Mouse (Mus musculus): ENCODE measurements around the gene Hectd1. TPM values are rescaled to one million over a fixed set of nuclear protein-coding genes. Genes with fewer than 3 reads are reported as not detected.

Gene Hectd1
- 28.1 and 31.1 TPM in 2 replicates for polyA plus RNA-seq (2016; fragmentation: Nextera tagmentation; extraction: Ambion mirVana)

DNA sequence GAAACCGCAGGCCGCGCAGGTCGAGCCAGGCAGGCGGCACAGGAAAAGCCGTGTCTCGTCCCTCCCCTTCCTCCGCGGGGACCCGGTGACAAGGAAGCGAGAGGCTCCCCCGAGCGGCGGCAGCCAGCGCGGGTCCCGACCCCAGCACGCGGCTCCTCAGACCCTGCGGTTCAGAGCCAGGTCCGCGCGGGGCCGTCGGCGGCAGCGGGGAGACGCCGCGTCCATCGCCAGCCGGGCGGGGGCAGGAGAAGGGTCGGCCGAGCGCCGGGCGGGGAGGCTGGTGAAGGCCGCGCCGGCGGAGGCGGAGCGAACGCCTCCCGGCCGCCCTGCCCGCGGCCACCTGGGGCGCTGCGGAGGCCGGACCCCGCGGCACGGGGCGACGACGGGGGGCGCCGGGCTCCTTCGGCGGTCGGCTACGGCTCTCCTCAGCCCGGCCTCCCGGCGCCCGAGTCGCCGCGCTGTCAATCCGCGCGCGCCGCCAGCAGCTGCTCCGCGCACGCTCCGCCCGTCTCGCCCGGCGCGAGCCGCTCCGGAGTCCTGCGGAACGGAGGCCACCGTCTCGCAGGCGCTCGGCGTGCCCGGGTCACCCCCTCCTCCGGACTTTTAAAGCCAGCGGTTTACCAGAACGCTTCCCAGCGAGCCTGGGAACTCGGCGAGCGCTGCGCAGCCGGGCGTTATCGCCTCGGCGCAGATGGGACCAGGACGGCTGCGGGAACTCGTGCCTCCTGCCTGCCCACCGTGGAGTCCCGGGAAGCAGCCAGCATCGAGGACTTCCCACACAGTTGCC is at the start of gene Hectd1:
Gene Hectd1, minus strand, starts transcription at position 247 of the 787 bp plus-strand sequence.
- Histone ChIP-seq H3K27ac (peak within 1 kb of the TSS; percentile 99), H3K9me3 (no peaks in the 10 kb centered on the region), H3K4me1 (replicated peaks) (peaks cover 31% of the 10 kb centered on the region), H3K36me3 (peaks cover 23% of the 10 kb centered on the region), H3K4me3 (peak within 1 kb of the TSS; percentile 92), H3K27me3 (ENCODE audit: insufficient read depth, poor library complexity, severe bottlenecking) (peaks cover 13% of the 10 kb centered on the region)
- peak; percentile 87 for DNase-seq (ENCODE audit: low spot score)
- under 1% methylated on average over 114 of the region's 114 CpGs for WGBS

DNA sequence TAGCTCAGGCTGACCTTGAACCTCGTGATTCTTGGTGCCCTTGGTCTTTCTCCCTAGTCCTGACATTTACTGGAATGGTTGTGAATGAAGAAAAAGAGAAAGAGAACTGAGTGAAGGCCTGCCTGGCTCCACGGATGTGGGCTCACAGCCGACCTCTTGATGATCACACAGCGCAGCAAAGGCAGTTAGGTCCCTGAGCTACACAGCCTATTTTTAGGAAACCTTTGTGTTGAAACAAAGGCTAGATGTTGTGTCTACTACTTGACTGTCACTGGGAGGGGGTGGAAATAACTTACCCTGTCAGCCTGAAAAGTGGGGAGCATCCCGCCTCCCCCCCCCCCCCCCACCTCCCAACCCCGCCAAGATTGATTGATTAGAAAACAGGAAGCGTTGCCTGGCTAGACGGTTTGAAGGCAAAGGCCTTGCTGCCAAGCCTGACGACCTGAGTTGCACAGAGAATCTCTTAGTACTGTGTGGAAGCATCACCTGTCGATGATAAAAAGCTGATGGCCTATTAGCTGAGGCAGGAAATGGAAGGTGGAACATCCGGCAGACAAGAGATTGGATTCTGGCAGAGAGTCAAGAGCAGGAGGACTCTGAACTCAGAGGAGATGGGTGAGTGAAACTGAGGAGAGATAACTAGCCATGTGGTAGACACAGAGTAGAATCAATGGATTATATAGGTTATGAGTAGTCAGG is 42.3 kb upstream of the Hectd1 start:
- no peak overlapping the region for H3K27ac ChIP-seq
- 0 out of 2 replicates have a peak, but pooled peaks cover 12% of the 10 kb centered on the region for H3K36me3 ChIP-seq
- no peak for DNase-seq (ENCODE audit: low spot score)
- peaks cover 11% of the 10 kb centered on the region; the same call in 1 of the 2 replicates for H3K4me1 ChIP-seq (replicated peaks)
- 67% methylated on average over 11 of the region's 11 CpGs for WGBS
- H3K9me3 ChIP-seq = no peaks in the 10 kb centered on the region
- no peaks in the 10 kb centered on the region for H3K27me3 ChIP-seq (ENCODE audit: insufficient read depth, poor library complexity, severe bottlenecking)
- H3K4me3 ChIP-seq = no peak overlapping the region

DNA sequence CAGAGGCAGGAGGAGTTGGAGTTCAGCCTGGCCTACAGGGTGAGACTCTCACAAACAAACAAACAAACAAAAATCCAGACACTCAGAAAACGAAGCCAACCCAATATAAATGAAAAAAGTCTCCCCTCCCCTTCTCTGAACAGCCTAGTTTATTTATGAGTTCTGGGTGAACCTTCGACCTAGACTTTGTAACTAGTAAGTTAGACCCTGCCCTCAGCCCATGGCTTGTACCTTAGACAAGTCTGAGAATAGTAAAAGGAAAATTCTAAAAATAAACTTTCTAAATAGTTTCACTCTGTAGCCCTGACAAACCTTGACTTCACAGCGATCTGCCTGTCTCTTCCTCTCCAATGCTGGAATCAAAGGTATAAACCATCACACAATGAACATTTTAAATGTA is 40.2 kb upstream of the Hectd1 start:
- WGBS = 81% methylated on average over 3 of the region's 3 CpGs
- Histone ChIP-seq H3K4me1 (replicated peaks) (peaks cover 32% of the 10 kb centered on the region), H3K36me3 (0 out of 2 replicates have a peak, but pooled peaks cover 6% of the 10 kb centered on the region), H3K27ac (no peak overlapping the region), H3K4me3 (no peak overlapping the region), H3K9me3 (no peaks in the 10 kb centered on the region), H3K27me3 (ENCODE audit: insufficient read depth, poor library complexity, severe bottlenecking) (no peaks in the 10 kb centered on the region)
- no peak for DNase-seq (ENCODE audit: low spot score)

DNA sequence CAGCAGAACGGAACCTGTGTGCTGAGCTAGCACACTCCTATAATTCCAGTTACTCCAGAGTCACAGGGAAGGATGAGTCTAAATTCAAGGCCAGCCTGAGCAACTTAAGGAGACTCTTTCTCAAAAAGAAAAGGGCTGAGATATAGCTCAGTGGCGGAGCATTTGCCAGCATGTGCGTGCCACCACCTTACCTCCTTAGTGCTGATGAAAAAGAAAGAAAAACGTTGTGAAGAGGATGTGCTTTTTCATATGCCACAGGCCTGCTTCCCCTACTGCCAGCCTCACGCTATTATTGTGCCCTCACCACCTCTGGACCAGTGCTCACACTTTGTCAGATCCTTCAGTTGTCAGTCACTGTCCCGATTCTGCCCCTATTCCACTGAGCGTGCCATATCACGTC is 37.7 kb upstream of the Hectd1 start:
- no peaks in the 10 kb centered on the region for H3K9me3 ChIP-seq
- peaks cover 5% of the 10 kb centered on the region; the same call in 1 of the 2 replicates for H3K27me3 ChIP-seq (ENCODE audit: insufficient read depth, poor library complexity, severe bottlenecking)
- no peak for DNase-seq (ENCODE audit: low spot score)
- H3K4me3 ChIP-seq = no peak overlapping the region
- H3K36me3 ChIP-seq = no peaks in the 10 kb centered on the region
- WGBS = 86% methylated on average over 8 of the region's 8 CpGs
- peaks cover 37% of the 10 kb centered on the region for H3K4me1 ChIP-seq (replicated peaks)
- no peak overlapping the region for H3K27ac ChIP-seq

DNA sequence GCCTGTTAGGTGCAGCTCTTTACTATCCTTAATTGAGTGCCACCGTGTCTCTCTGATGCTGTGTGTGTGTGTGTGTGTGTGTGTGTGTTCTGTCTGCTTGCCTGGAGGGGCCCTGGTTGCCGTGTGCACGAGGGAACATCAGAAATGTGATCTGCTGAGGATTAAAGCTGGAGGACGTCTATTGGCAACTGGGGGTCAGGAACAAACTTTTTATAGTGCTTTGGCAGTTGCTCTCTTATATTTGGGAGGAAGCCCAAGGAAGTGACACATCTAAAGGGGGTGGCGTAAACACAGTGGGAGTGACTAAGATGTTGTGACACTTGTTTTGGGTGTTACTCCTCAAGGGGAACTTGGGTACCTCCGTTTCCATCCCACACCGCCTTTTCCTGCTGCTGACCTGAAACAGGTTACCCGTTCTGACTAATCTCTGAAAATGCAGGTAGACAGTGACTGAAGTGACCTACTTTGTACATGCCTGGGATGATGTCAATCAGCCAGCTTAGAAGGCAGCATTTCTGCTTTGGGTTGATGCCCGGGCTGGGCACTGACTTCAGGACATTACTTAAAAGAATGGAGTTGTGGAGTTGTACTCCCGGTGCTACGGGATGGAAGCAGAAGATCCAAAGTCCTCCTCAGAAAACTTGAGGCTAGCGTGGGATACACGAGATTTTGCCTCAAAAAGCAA is 37.0 kb upstream of the Hectd1 start:
- DNase-seq (ENCODE audit: low spot score) = no peak
- no peaks in the 10 kb centered on the region for H3K9me3 ChIP-seq

DNA sequence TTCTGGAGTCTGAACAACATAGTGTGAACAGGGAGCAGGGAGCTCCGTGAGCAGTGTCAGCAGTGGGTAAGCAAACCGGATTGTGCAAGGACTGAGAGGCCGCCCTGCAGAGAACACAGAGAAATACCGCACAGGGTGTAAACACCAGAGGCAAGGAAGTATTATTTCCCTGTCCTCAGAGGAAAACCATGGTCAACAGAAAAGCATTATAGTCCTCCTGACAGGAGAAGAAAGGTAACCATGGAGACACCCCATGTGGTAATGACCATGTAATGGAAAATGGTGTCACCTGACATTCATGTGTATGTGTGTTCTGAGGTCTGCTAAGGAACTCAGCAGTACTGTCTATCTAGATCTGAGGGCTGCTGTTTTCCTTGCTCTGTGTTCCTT is 36.4 kb upstream of the Hectd1 start:
- 24% methylated on average over 4 of the region's 4 CpGs for WGBS
- H3K27ac ChIP-seq = peak overlapping the region; percentile 31

More for the DNA sequence above, 37.0 kb upstream of the Hectd1 start:
- WGBS = 71% methylated on average over 13 of the region's 13 CpGs
- H3K36me3 ChIP-seq = no peaks in the 10 kb centered on the region
- no peak overlapping the region for H3K4me3 ChIP-seq
- no peak overlapping the region for H3K27ac ChIP-seq
- H3K27me3 ChIP-seq (ENCODE audit: insufficient read depth, poor library complexity, severe bottlenecking) = peaks cover 5% of the 10 kb centered on the region; the same call in 1 of the 2 replicates
- peaks cover 37% of the 10 kb centered on the region for H3K4me1 ChIP-seq (replicated peaks)

DNA sequence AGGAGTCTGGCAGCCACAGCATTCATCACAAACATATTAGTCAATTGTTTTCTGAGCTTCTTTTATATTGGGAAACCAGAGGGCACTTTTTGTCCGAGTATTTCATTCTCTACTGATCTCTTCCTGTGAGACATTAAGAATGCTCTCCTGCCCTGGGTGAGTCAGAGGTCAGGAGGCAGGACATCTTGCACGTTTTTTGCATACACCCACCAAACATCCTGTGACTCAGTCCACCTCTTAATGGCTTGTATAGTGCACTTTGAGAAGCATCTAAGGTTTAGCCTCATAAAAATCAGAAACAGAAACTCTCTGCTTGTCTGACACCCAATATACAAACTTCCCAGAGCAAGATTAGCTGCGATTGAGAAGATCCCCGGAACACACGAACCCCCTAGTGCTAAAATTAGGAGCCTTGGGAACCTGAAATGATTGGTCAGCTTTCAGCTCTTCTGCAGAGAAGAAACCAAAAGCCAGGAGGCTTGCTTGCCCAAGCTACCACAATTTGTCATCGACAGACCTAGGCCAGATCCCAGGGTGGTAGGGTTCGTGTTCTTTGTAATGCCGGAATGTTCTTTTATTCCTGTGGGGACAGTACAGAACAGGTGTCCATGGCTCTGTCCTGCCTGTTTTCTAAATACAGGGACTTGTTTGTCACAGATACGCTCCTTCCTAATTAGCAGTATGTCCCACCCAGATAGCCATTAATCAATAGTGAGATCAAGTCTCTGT is 35.9 kb upstream of the Hectd1 start:
- no peaks in the 10 kb centered on the region for H3K9me3 ChIP-seq
- no peak overlapping the region for H3K4me3 ChIP-seq
- H3K27ac ChIP-seq = peak overlapping the region; percentile 31
- DNase-seq (ENCODE audit: low spot score) = no peak
- no peaks in the 10 kb centered on the region for H3K36me3 ChIP-seq
- H3K4me1 ChIP-seq (replicated peaks) = peaks cover 37% of the 10 kb centered on the region
- WGBS = 58% methylated on average over 9 of the region's 9 CpGs
- peaks cover 5% of the 10 kb centered on the region; the same call in 1 of the 2 replicates for H3K27me3 ChIP-seq (ENCODE audit: insufficient read depth, poor library complexity, severe bottlenecking)

More for the DNA sequence above, 36.4 kb upstream of the Hectd1 start:
- peaks cover 37% of the 10 kb centered on the region for H3K4me1 ChIP-seq (replicated peaks)
- peaks cover 5% of the 10 kb centered on the region; the same call in 1 of the 2 replicates for H3K27me3 ChIP-seq (ENCODE audit: insufficient read depth, poor library complexity, severe bottlenecking)
- no peak overlapping the region for H3K4me3 ChIP-seq
- no peaks in the 10 kb centered on the region for H3K36me3 ChIP-seq
- DNase-seq (ENCODE audit: low spot score) = peak; percentile 23
- H3K9me3 ChIP-seq = no peaks in the 10 kb centered on the region

DNA sequence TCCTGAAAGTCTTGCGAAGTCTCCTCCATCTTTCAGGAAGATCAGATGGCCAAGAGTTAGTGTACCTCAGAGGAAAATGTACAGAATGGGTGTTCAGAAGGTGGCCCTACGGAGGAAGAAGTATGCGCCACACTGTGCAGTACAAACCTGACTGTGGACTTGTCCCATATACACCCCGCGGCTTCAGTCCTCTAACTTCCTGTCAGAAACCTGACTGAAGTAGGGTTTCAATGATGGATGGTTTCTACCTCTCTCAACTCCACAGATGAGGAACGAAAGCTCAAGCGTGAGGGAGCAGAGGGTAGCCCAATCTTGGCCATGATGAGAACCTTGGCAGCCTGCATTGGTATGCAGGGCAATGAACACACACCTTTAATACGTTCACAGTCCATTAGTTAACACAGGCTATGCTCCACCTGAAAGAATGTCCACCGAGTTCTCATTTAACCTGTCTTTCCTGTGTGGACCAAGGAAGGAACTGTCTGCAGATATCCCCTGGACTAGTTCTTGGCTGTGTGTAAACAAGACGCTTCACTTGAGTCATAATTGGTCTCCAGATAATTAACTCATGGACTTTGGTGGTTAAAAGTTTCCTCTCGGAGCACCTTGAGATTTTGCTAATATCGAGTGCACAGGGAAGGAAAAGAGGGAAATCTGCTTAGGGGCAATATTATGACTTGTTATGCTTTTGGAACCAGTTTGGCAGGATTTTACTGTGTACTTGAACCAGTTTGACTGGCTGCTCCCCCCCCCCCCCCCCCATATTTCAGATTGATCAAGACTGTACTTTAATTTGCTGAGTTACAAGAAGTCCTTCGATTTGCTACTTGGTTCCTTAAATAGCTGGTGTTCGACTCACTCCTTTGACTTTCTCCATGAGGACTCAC is 34.0 kb upstream of the Hectd1 start:
- Histone ChIP-seq H3K36me3 (no peaks in the 10 kb centered on the region), H3K4me1 (replicated peaks) (peaks cover 37% of the 10 kb centered on the region), H3K4me3 (no peak overlapping the region), H3K27me3 (ENCODE audit: insufficient read depth, poor library complexity, severe bottlenecking) (peaks cover 5% of the 10 kb centered on the region; the same call in 1 of the 2 replicates), H3K27ac (no peak overlapping the region), H3K9me3 (no peaks in the 10 kb centered on the region)
- DNase-seq (ENCODE audit: low spot score) = no peak
- WGBS = 90% methylated on average over 14 of the region's 14 CpGs

DNA sequence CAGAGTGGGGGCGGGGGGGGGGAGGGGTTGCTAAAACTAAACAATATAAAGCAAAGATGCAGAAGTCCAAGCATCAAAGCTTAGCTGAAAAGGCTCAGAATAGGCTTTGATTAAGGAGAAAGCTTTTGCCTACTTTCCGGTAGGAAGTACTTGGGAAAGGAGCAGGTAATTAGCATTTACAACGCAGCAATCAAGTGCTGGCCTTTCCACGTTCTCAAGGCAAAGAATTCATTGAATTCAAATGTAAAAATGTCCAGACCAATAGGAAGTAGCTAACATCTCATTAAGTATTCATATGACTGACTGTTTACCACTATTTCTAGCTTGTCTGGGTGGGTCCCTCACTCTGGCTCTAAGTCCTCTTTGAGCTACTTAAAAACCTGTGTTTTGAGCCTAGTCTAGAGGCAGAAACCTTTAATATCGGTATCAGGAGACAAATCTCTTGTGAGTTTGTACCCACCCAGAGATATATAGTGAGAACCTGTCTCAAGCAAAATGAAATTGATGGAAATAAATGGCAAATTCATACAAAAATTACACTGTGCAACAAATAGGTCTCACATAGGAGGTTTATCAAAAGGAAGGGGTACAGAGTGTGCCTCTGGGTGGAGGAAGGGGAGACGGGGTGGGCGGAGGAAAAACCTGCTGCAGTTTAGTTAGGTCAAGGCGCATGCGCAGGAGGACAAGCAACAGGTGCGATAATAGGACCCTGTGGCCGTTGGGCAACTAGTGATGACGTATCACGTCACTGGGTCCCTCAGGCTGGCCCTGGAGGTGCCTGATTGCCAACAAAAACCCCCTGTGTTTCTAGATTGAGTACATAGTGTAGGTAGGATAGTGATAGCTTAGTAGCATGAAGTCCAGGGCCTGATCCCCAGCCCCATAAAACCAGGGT is 29.0 kb upstream of the Hectd1 start:
- 76% methylated on average over 13 of the region's 13 CpGs for whole genome bisulfite sequencing
- H3K36me3 ChIP-seq = no peaks in the 10 kb centered on the region
- H3K9me3 ChIP-seq = no peaks in the 10 kb centered on the region
- peaks cover 5% of the 10 kb centered on the region; the same call in 1 of the 2 replicates for H3K27me3 ChIP-seq (ENCODE audit: insufficient read depth, poor library complexity, severe bottlenecking)
- no peak for DNase-seq (ENCODE audit: low spot score)
- H3K27ac ChIP-seq = no peak overlapping the region
- H3K4me1 ChIP-seq (replicated peaks) = no peaks in the 10 kb centered on the region
- H3K4me3 ChIP-seq = no peak overlapping the region

DNA sequence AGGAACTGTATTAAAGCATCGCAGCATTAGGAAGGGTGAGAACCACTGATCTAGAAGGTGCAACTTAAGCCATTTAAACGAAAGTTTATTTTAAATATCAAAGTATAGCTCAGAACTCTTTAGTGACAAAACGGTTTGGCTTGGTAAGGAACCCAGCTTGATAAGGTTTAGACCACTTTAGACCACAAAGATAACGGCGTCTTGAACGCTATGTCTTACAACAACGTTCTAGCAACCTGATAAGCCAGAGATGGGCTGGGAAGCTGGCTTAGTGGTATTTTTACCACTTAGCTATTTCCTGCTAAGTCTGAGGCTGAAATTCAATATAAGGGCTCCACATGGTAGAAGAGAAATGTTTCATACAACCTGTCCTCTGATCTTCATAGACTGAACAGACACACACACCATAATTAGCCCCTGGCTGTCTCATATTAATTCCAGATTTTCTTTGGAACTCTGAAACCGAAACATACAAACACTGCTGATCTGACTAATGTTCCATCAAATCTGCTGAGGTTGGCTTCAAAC is 27.5 kb upstream of the Hectd1 start:
- Histone ChIP-seq H3K4me1 (replicated peaks) (no peaks in the 10 kb centered on the region), H3K36me3 (no peaks in the 10 kb centered on the region), H3K27me3 (ENCODE audit: insufficient read depth, poor library complexity, severe bottlenecking) (no peaks in the 10 kb centered on the region), H3K9me3 (no peaks in the 10 kb centered on the region), H3K27ac (no peak overlapping the region), H3K4me3 (no peak overlapping the region)
- no peak for DNase-seq (ENCODE audit: low spot score)
- 90% methylated on average over 8 of the region's 8 CpGs for WGBS

DNA sequence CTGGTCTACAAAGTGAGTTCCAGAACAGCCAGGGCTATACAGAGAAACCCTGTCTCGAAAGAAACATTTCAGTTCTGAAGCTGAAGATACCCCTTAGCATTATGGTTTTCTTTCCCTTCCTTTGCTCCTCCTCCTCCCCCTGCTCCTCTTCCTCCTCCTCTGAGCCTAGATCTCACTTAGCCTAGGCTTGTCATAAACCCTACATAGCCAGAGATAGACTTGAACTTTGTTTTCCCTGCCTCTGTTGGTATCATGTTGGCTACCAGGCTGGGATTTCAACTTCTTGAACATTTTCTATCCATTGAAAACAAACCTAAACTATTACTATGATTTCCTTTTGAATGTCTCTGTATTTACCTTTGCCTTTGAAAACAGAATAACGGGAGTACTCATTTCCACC is 26.5 kb upstream of the Hectd1 start:
- Histone ChIP-seq H3K27me3 (ENCODE audit: insufficient read depth, poor library complexity, severe bottlenecking) (no peaks in the 10 kb centered on the region), H3K4me3 (no peak overlapping the region), H3K36me3 (no peaks in the 10 kb centered on the region), H3K27ac (no peak overlapping the region), H3K9me3 (no peaks in the 10 kb centered on the region), H3K4me1 (replicated peaks) (no peaks in the 10 kb centered on the region)
- 91% methylated on average over 2 of the region's 2 CpGs for WGBS
- no peak for DNase-seq (ENCODE audit: low spot score)

All from hindbrain, embryonic 10.5 days (tissue).